Mouse (Mus musculus) lung, postnatal 14 days (tissue): ENCODE measurements at regions not wholly inside any gene's neighbourhood (a gene's known extent, or its start where the extent isn't known, plus 50 kb on each side); places are given as distances from the start of the nearest gene placed in this dataset.
A peak's percentile ranks its signal among the peaks of the same experiment; 100 is the strongest.

ENCODE experiments used
- DNase-seq: peaks from one replicate; pipeline ENCODE4 v3.0.0; 2021

GRCm38 (mm10) chr1:80131354-80131753 is 86.9 kb downstream of the Fam124b start:
- DNase-seq, result no peak

- no peak for DNase-seq
These were observed 94.3 kb downstream of the Fam124b start for GRCm38 (mm10) chr1:80123966-80124365.

- no peak for DNase-seq
These were observed 102.4 kb downstream of the Fam124b start for GRCm38 (mm10) chr1:80115913-80116312.

GRCm38 (mm10) chr1:80107747-80108476 is 110.4 kb downstream of the Fam124b start:
- DNase-seq, result no peak

GRCm38 (mm10) chr1:80106269-80106668 is 112.0 kb downstream of the Fam124b start:
- DNase-seq, result peak; percentile 65

- DNase-seq, result no peak
These were observed 120.0 kb downstream of the Fam124b start for GRCm38 (mm10) chr1:80098266-80098665.

- DNase-seq, result no peak
These were observed 126.5 kb downstream of the Fam124b start for GRCm38 (mm10) chr1:80091800-80092199.

- peak; percentile 12 for DNase-seq
These were observed 126.9 kb downstream of the Fam124b start for GRCm38 (mm10) chr1:80091350-80091749.

GRCm38 (mm10) chr1:80088651-80089050 is 129.6 kb downstream of the Fam124b start:
- no peak for DNase-seq

GRCm38 (mm10) chr1:80076357-80076756 is 141.9 kb downstream of the Fam124b start:
- DNase-seq, result no peak

- DNase-seq, result no peak
These were observed 143.9 kb downstream of the Fam124b start for GRCm38 (mm10) chr1:80074376-80074775.

GRCm38 (mm10) chr1:80073950-80074349 is 144.3 kb downstream of the Fam124b start:
- no peak for DNase-seq

GRCm38 (mm10) chr1:80069141-80069540 is 149.1 kb downstream of the Fam124b start:
- DNase-seq, result no peak

- DNase-seq, result no peak
These were observed 156.2 kb downstream of the Fam124b start for GRCm38 (mm10) chr1:80062121-80062520.

- DNase-seq, result no peak
These were observed 156.6 kb downstream of the Fam124b start for GRCm38 (mm10) chr1:80061632-80062031.

- no peak for DNase-seq
These were observed 173.1 kb downstream of the Fam124b start for GRCm38 (mm10) chr1:80045141-80045540.

- no peak for DNase-seq
These were observed 177.9 kb downstream of the Fam124b start for GRCm38 (mm10) chr1:80040409-80040808.

- no peak for DNase-seq
These were observed 178.4 kb downstream of the Fam124b start for GRCm38 (mm10) chr1:80039891-80040290.

GRCm38 (mm10) chr1:80039161-80039560 is 178.2 kb upstream of the Serpine2 start:
- DNase-seq, result no peak

- no peak for DNase-seq
These were observed 177.1 kb upstream of the Serpine2 start for GRCm38 (mm10) chr1:80038059-80038458.

GRCm38 (mm10) chr1:80036436-80036835 is 175.5 kb upstream of the Serpine2 start:
- DNase-seq, result no peak

- DNase-seq, result peak; percentile 16
These were observed 172.5 kb upstream of the Serpine2 start for GRCm38 (mm10) chr1:80033522-80033921.

- DNase-seq, result no peak
These were observed 172.1 kb upstream of the Serpine2 start for GRCm38 (mm10) chr1:80033121-80033520.

- DNase-seq, result no peak
These were observed 171.5 kb upstream of the Serpine2 start for GRCm38 (mm10) chr1:80032464-80032863.

GRCm38 (mm10) chr1:80030635-80031034 is 169.7 kb upstream of the Serpine2 start:
- DNase-seq, result no peak
